Mouse (Mus musculus) forebrain, postnatal 0 days (tissue): Measurements from ENCODE around the gene Qpctl. TPM values are rescaled to one million over a fixed set of nuclear protein-coding genes. Genes with fewer than 3 reads are reported as not detected.

Experiments used
- ATAC-seq: fragments of 200-750 bp; cut with Nextera tagmentation; 2 replicates; pipeline ENCODE4 v1.8.0; 2017; ENCODE audit warnings: mild to moderate bottlenecking, moderate library complexity
- DNase-seq: peaks from one replicate; pipeline ENCODE4 v3.0.0-alpha.2; 2015
- H3K27ac ChIP-seq: fragments of 300-500 bp; sonication (generic); 2 replicates; pipeline ENCODE4 v1.5.1; 2014; ENCODE audit warnings: low read depth, mild to moderate bottlenecking, antibody characterized with exemption, low read length, moderate library complexity, mixed read lengths
- H3K27me3 ChIP-seq: fragments of 300-500 bp; sonication (generic); 2 replicates; pipeline ENCODE4 v1.6.1; 2014; ENCODE audit warnings: mild to moderate bottlenecking, low read length, mixed read lengths; ENCODE audit not compliant: insufficient read depth
- H3K36me3 ChIP-seq: fragments of 300-500 bp; sonication (generic); 2 replicates; pipeline ENCODE4 v1.6.1; 2014; ENCODE audit warnings: mild to moderate bottlenecking, moderate library complexity; ENCODE audit not compliant: insufficient read depth
- H3K4me1 ChIP-seq: fragments of 300-500 bp; sonication (generic); 2 replicates; pipeline ENCODE4 v1.6.1; 2014; ENCODE audit warnings: antibody characterized with exemption; ENCODE audit not compliant: insufficient read depth
- H3K4me2 ChIP-seq: fragments of 300-500 bp; sonication (generic); 2 replicates; pipeline ENCODE4 v1.6.1; 2014; ENCODE audit warnings: low read depth, mild to moderate bottlenecking, moderate library complexity
- H3K4me3 ChIP-seq: fragments of 300-500 bp; sonication (generic); 2 replicates; pipeline ENCODE4 v1.5.1; 2014; ENCODE audit warnings: low read depth, low read length, mixed read lengths
- H3K9ac ChIP-seq: fragments of 300-500 bp; sonication (generic); 2 replicates; pipeline ENCODE4 v1.6.1; 2014; ENCODE audit warnings: mild to moderate bottlenecking
- H3K9me3 ChIP-seq: fragments of 300-500 bp; sonication (generic); 2 replicates; pipeline ENCODE4 v1.6.1; 2016; ENCODE audit warnings: low read length
- CTCF ChIP-seq: sonication (generic); IDR thresholded peaks from 2 replicates; pipeline ENCODE4 v1.5.1; 2016; ENCODE audit warnings: antibody characterized with exemption, control low read depth, low read depth
- WGBS: fragments of 180-500 bp; shearing (Covaris S2); extraction: QIAGEN DNeasy Blood & Tissue Kit; methylation state at CpG from one replicate; pipeline ENCODE4 v1.1.7; 2014; 5-methylcytosine and 5-hydroxymethylcytosine counted together
- polyA plus RNA-seq: library from polyadenylated mRNA; unstranded; fragments of >200 nt; fragmentation: Nextera tagmentation; extraction: Ambion mirVana; gene quantifications from 2 replicates; pipeline ENCODE4 v1.2.1, GENCODE M21; 2015
- total RNA-seq: library from RNA; depleted of rRNA; stranded (reverse); fragments of >200 nt; gene quantifications from 2 replicates; pipeline ENCODE4 v1.2.3, GENCODE M21; 2014

Qpctl gene
- total and polyA plus RNA-seq, 2 experiments from 2014 or later = 14.4 to 23.3 TPM

DNA sequence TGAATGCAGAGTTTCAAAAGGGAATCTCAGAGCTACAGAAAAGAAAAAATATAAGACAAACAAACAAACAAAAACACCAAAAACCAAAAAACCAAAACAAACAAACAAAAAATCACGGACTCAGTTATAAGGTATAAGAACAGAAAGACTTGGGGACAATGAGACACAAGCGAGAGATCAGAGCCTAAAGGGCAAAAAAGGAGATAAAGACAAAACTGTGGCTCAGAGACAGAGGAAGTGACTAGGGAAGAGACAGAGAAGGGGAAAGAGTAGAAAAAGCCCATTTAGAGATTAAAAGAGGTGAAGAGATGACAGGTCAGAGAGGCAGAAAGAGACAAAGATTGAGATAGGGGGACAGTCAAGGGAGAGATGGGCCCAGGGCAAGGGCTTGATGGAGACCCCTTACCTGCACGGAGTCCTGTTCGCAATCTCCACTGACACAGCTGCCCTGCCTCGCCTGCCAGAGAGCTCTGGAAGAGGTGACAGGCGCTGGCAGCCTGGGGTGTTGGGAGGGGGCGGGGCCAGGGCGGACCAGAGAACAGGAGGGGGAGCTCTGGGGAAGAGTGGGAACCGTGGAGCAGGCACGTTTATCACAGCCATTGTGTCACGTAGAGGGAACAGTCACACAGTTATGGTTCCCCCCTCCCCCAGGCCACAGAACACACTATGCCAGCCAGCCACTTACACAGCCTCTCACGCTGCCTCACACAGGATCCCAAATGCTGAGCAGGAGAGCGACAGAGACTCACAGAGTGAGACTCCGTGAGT is 16.7 kb upstream of the Qpctl start, which contains the start of gene Gipr:
Gene Gipr, minus strand, starts transcription at position 472 of the 768 bp plus-strand sequence.
- Histone ChIP-seq H3K27ac (peak within 1 kb of the TSS; percentile 67), H3K4me3 (peak within 1 kb of the TSS; percentile 11; the same call in 1 of the 2 replicates), H3K4me2 (peak within 1 kb of the TSS; percentile 37), H3K36me3 (no peaks in the 10 kb centered on the region), H3K9ac (no peak within 1 kb of the TSS; the same call in 1 of the 2 replicates), H3K4me1 (peaks cover 24% of the 10 kb centered on the region), H3K27me3 (no peaks in the 10 kb centered on the region), H3K9me3 (no peaks in the 10 kb centered on the region)
- 11% methylated on average over 14 of the region's 14 CpGs for WGBS
- DNase-seq = peak; percentile 66
- ATAC-seq = peak; percentile 28
- no peak for TF ChIP-seq CTCF

DNA sequence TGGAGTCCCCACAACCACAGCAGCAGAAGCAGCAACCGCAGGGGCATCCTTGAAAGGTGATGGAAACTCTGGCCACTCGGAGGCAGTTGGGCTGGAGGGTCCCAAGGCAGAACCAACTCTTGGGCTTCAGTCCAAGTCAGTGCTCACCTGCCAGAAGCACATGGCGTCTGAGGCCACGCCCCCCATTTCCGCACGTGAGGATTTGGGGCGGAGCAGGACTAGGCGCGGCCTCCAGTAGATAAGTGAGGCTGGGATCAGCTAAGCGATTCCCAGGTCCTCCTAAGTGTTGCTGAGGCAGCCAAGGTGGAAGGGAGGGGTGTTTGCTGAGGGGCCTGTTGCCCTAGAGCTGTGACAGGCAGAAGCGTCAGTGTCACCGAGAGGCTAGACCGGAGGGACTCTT is 15.9 kb upstream of the Qpctl start:
- H3K4me2 ChIP-seq = peak overlapping the region; percentile 37
- no peak for ATAC-seq
- no peak for DNase-seq

DNA sequence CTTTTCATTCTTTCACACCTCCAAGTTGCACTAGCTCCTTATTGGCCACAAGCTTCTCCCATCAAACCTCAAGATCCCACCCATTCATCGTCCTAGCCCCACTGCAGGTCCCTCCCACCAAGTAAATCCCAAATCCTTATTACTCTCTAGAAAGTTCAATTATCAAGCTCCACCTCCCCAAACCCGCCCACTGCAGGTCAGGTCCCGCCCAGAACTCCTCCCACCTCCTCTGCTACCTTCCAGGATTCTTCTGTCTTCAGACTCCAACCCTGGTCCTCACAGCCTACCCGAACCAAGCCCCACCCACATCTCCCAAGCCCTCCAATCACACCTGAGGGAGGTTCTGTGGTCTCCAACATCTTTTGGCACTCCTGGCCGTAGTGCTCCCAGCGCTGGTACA is 15.1 kb upstream of the Qpctl start:
- Histone ChIP-seq H3K4me2 (peak overlapping the region; percentile 37), H3K9ac (no peak overlapping the region), H3K27ac (no peak overlapping the region), H3K36me3 (no peaks in the 10 kb centered on the region), H3K27me3 (no peaks in the 10 kb centered on the region), H3K4me3 (no peak overlapping the region), H3K4me1 (0 out of 2 replicates have a peak, but pooled peaks cover 14% of the 10 kb centered on the region), H3K9me3 (no peaks in the 10 kb centered on the region)
- no peak for TF ChIP-seq CTCF
- 0% methylated on average over 6 of the region's 6 CpGs for WGBS
- peak; percentile 46 for ATAC-seq
- no peak for DNase-seq

More for the DNA sequence above, 15.9 kb upstream of the Qpctl start:
- no peak overlapping the region for H3K27ac ChIP-seq
- no peaks in the 10 kb centered on the region for H3K9me3 ChIP-seq
- H3K27me3 ChIP-seq = no peaks in the 10 kb centered on the region
- TF ChIP-seq CTCF = no peak
- WGBS = 4% methylated on average over 13 of the region's 13 CpGs
- H3K4me3 ChIP-seq = peak overlapping the region; percentile 11; the same call in 1 of the 2 replicates
- no peaks in the 10 kb centered on the region for H3K36me3 ChIP-seq
- peaks cover 21% of the 10 kb centered on the region for H3K4me1 ChIP-seq
- H3K9ac ChIP-seq = no peak overlapping the region

DNA sequence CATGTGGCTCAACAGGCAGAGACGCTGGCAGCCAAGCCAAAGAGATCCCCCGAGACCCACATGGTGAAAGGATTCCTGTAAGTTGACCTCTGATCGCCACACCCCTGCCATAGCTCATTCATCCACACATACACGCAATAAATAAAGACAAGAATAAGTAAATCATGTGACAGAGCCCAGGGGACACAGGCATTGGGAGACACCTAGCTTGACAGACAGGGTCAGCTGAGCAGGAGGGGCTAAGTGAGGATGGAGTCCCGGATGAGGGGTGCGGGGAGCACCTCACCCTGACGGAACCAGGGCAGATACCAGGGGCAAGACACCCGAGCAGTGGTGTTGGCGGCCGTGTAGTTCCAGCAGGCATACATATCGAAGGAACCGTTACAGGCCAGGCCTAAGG is 14.7 kb upstream of the Qpctl start:
- Histone ChIP-seq H3K9me3 (no peaks in the 10 kb centered on the region), H3K27ac (no peak overlapping the region), H3K4me3 (no peak overlapping the region), H3K9ac (no peak overlapping the region), H3K4me2 (peak overlapping the region; percentile 37), H3K27me3 (no peaks in the 10 kb centered on the region), H3K36me3 (no peaks in the 10 kb centered on the region), H3K4me1 (0 out of 2 replicates have a peak, but pooled peaks cover 15% of the 10 kb centered on the region)
- ATAC-seq = no peak
- TF ChIP-seq CTCF = no peak
- DNase-seq = no peak
- 29% methylated on average over 12 of the region's 12 CpGs for WGBS

DNA sequence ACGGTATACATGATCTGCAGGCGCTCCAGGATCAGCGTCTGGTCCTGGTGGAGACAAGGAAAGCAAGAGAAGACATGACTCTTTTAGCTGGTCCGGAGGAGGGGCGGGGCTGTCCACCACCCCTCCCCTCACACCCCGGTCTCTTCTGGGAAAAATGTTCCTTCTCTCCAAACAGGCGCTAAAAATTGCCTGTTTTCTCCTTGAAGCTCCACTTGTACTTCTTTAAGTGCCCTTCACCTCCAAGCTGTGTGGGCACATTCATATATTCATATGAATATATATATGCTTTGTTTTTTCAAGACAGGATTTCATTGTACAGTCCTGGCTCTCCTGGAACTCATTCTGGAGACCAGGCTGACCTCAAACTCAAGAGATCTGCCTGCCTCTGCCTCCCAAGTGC is 13.8 kb upstream of the Qpctl start:
- Histone ChIP-seq H3K9ac (no peak overlapping the region), H3K36me3 (no peaks in the 10 kb centered on the region), H3K4me1 (peaks cover 22% of the 10 kb centered on the region), H3K4me3 (no peak overlapping the region), H3K27me3 (no peaks in the 10 kb centered on the region), H3K4me2 (no peak overlapping the region), H3K27ac (no peak overlapping the region), H3K9me3 (no peaks in the 10 kb centered on the region)
- DNase-seq (no peak), ATAC-seq (no peak)
- WGBS = 87% methylated on average over 7 of the region's 7 CpGs
- TF ChIP-seq CTCF = no peak

DNA sequence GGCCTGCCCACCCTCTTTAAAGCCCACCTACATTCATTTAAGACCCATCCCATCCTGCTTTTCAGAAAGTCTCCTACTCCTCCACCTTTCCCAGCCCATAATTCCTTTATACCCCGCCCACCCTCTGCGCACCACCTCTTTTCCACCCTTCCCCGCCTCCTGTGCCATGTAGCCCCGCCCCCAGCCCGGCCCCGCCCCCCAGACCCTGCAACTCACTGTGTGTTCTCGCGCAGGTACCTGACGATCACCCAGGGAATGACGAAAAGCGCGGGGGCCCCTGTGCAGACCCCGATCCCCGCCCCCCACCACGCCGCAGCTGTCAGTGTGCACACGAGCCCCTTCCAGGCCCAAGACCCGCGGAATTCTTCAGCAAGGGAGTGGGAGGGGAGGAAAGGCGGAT is 11.0 kb upstream of the Qpctl start:
- Histone ChIP-seq H3K36me3 (no peaks in the 10 kb centered on the region), H3K4me2 (peak overlapping the region; percentile 56), H3K4me1 (peaks cover 18% of the 10 kb centered on the region), H3K27ac (no peak overlapping the region), H3K4me3 (peak overlapping the region; percentile 34), H3K9me3 (no peaks in the 10 kb centered on the region), H3K27me3 (no peaks in the 10 kb centered on the region), H3K9ac (peak overlapping the region; percentile 51)
- DNase-seq (no peak), ATAC-seq (peak; percentile 29)
- 1% methylated on average over 20 of the region's 20 CpGs for WGBS
- TF ChIP-seq CTCF = no peak

DNA sequence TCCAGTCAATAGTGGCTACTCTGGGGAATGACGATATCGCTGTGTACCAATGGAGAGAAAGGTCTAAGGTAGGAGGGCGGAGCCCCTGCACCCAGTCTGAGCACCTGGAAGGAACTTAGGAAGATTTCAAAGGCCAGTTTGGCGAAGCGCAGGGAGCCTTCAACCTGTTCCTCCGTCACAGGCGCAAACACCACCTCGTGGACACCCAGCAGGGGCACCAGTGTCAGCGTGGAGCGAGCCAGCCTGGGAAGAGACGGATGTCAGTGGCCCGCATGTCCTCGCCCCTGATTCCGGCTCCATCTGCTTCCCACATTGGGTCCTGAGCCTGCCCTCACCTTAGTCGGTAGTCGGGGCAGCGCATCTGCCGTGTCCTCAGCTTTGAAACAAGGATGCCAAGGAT is 10.3 kb upstream of the Qpctl start:
- DNase-seq = no peak
- Histone ChIP-seq H3K4me2 (peak overlapping the region; percentile 56), H3K9me3 (no peaks in the 10 kb centered on the region), H3K27me3 (no peaks in the 10 kb centered on the region), H3K4me3 (peak overlapping the region; percentile 34; the same call in 1 of the 2 replicates), H3K4me1 (peaks cover 18% of the 10 kb centered on the region), H3K9ac (no peak overlapping the region), H3K27ac (no peak overlapping the region), H3K36me3 (no peaks in the 10 kb centered on the region)
- no peak for ATAC-seq
- no peak for TF ChIP-seq CTCF
- 12% methylated on average over 18 of the region's 18 CpGs for WGBS
